In genomic region chr5:125487375-125488115, GRCm38 (mm10) we compare ENCODE assay signal across 10 mouse cellular contexts. TPM values are rescaled to one million over a fixed set of nuclear protein-coding genes. Genes with fewer than 3 reads are reported as not detected.
DNase-seq lines count a peak whose midpoint lies in the region; ATAC-seq and TF ChIP-seq lines count a peak whose summit lies in the region.
"Had no signal": no experiment of that assay in that cellular context is flagged by ENCODE, and none has a peak within 500 bp of the region (broad histone marks: within the 10 kb centered on the region; RNA-seq: fewer than 3 reads in every experiment).

No protein-coding gene starts in this region.

- TF ChIP-seq CTCF in gastrocnemius, adult 2 months (IDR thresholded peaks at IDR 0.05), result no peak

- H3K27me3 ChIP-seq in neural tube, embryonic 11.5 days (ENCODE audit: control insufficient read depth, insufficient read depth, low read length), result no peaks in the 10 kb centered on the region
- H3K27me3 ChIP-seq in forebrain, embryonic 11.5 days (ENCODE audit: control insufficient read depth, insufficient read depth, low read length), result no peaks in the 10 kb centered on the region
- no peaks in the 10 kb centered on the region for H3K27me3 ChIP-seq in kidney, embryonic 15.5 days
- H3K27me3 ChIP-seq in splenic B cell, adult 2 months (ENCODE audit: control insufficient read depth, insufficient read depth, low read length, poor library complexity, severe bottlenecking), result no peaks in the 10 kb centered on the region
- H3K27me3 ChIP-seq: liver, embryonic 15.5 days had no signal

- H3K9ac ChIP-seq in neural tube, embryonic 11.5 days (ENCODE audit: low read length), result no peak overlapping the region
- H3K9ac ChIP-seq in forebrain, embryonic 11.5 days (ENCODE audit: low read length), result no peak overlapping the region
- H3K9ac ChIP-seq in kidney, embryonic 15.5 days, result no peak overlapping the region
- H3K9ac ChIP-seq: liver, embryonic 15.5 days had no signal

- H3K4me1 ChIP-seq in neural tube, embryonic 11.5 days (ENCODE audit: control insufficient read depth, insufficient read depth, low read length), result no peaks in the 10 kb centered on the region
- no peaks in the 10 kb centered on the region for H3K4me1 ChIP-seq in forebrain, embryonic 11.5 days (replicated peaks; ENCODE audit: control insufficient read depth, insufficient read depth, low read length)
- peaks cover 20% of the 10 kb centered on the region for H3K4me1 ChIP-seq in kidney, embryonic 15.5 days

- H3K4me2 ChIP-seq in neural tube, embryonic 11.5 days (ENCODE audit: low read depth), result no peak overlapping the region
- H3K4me2 ChIP-seq in forebrain, embryonic 11.5 days (ENCODE audit: low read depth, low read length, severe bottlenecking), result no peak overlapping the region
- H3K4me2 ChIP-seq in kidney, embryonic 15.5 days, result peak overlapping the region; percentile 8
- H3K4me2 ChIP-seq: liver, embryonic 15.5 days had no signal

- peak; percentile 48; the same call in 1 of the 2 replicates for ATAC-seq in neural tube, embryonic 11.5 days (ENCODE audit: insufficient read depth, low FRiP score, low TSS enrichment)
- ATAC-seq in forebrain, embryonic 11.5 days (replicated peaks; ENCODE audit: low FRiP score), result 0 out of 2 replicates have a peak, but pooled peaks have one; percentile 33
- peak; percentile 95 for ATAC-seq in kidney, embryonic 15.5 days (replicated peaks; ENCODE audit: low FRiP score)
- ATAC-seq: inflammation-experienced regulatory T-cells, adult 6 months had no signal

- intact Hi-C loops in left cerebral cortex, postnatal 36 days (cut with DNase I), result no loop called here
- intact Hi-C loops in gastrocnemius, adult 2 months (cut with DNase I), result no loop called here

- H3K4me3 ChIP-seq in neural tube, embryonic 11.5 days (ENCODE audit: low read depth, low read length), result no peak overlapping the region
- no peak overlapping the region for H3K4me3 ChIP-seq in forebrain, embryonic 11.5 days (ENCODE audit: low read depth, low read length)
- H3K4me3 ChIP-seq in kidney, embryonic 15.5 days (replicated peaks), result no peak overlapping the region
- no peak overlapping the region for H3K4me3 ChIP-seq in gastrocnemius, adult 2 months
- H3K4me3 ChIP-seq: liver, embryonic 15.5 days had no signal

- WGBS in neural tube, embryonic 11.5 days, result 65% methylated on average over 11 of the region's 11 CpGs
- WGBS in forebrain, embryonic 11.5 days, result 67% methylated on average over 11 of the region's 11 CpGs
- WGBS in kidney, embryonic 15.5 days, result 37% methylated on average over 11 of the region's 11 CpGs

- DNase-seq in neural tube, embryonic 11.5 days (ENCODE audit: low spot score), result peak; percentile 57
- DNase-seq in neural tube, embryonic 10.5 days (ENCODE audit: extremely low spot score, low spot score), result no peak
- no peak for DNase-seq in forebrain, embryonic 11.5 days (ENCODE audit: low spot score)
- DNase-seq in splenic B cell, adult 2 months (ENCODE audit: low read depth, low spot score), result peak; percentile 23
- no peak for DNase-seq in left cerebral cortex, postnatal 36 days (ENCODE audit: low spot score in 2 of 2)
- no peak for DNase-seq in gastrocnemius, adult 2 months
- no peak for DNase-seq in right cerebral cortex, postnatal 10 days (ENCODE audit: low spot score in 2 of 2)

- H3K36me3 ChIP-seq in neural tube, embryonic 11.5 days (ENCODE audit: control insufficient read depth, insufficient read depth, low read length), result peaks cover 6% of the 10 kb centered on the region
- H3K36me3 ChIP-seq in forebrain, embryonic 11.5 days (ENCODE audit: control insufficient read depth, insufficient read depth, low read length), result peaks cover 7% of the 10 kb centered on the region; the same call in 1 of the 2 replicates
- H3K36me3 ChIP-seq in kidney, embryonic 15.5 days, result peaks cover 55% of the 10 kb centered on the region
- peaks cover 3% of the 10 kb centered on the region for H3K36me3 ChIP-seq in splenic B cell, adult 2 months (ENCODE audit: control insufficient read depth, insufficient read depth, low read length, poor library complexity, severe bottlenecking)

- peak overlapping the region; percentile 70 for H3K27ac ChIP-seq in neural tube, embryonic 11.5 days (ENCODE audit: low read depth, low read length)
- peak overlapping the region; percentile 32; the same call in 1 of the 2 replicates for H3K27ac ChIP-seq in forebrain, embryonic 11.5 days (ENCODE audit: low read depth, low read length)
- peak overlapping the region; percentile 85 for H3K27ac ChIP-seq in kidney, embryonic 15.5 days
- H3K27ac ChIP-seq in gastrocnemius, adult 2 months, result no peak overlapping the region
- H3K27ac ChIP-seq: liver, embryonic 15.5 days had no signal

- no peaks in the 10 kb centered on the region for H3K9me3 ChIP-seq in neural tube, embryonic 11.5 days (ENCODE audit: control insufficient read depth, low read length)
- no peaks in the 10 kb centered on the region for H3K9me3 ChIP-seq in forebrain, embryonic 11.5 days (ENCODE audit: control insufficient read depth, low read length)
- no peaks in the 10 kb centered on the region for H3K9me3 ChIP-seq in kidney, embryonic 15.5 days (replicated peaks)
- H3K9me3 ChIP-seq: liver, embryonic 15.5 days had no signal

RNA-seq across cellular contexts. Expression of gene Aacs, which starts 11.9 kb away (rescaled TPM):
- polyA plus RNA-seq in neural tube, embryonic 11.5 days (2014; fragmentation: Nextera tagmentation; extraction: Ambion mirVana), result 50.3 and 65.1 TPM in 2 replicates
- 55.4 and 56.6 TPM in 2 replicates for polyA plus RNA-seq in forebrain, embryonic 11.5 days (2014; fragmentation: Nextera tagmentation; extraction: Ambion mirVana)
- polyA plus RNA-seq in kidney, embryonic 15.5 days (2015; fragmentation: Nextera tagmentation; extraction: Ambion mirVana), result 36.0 and 40.7 TPM in 2 replicates
- total RNA-seq in left cerebral cortex, postnatal 36 days (2021), result 10 to 100 TPM; 41.0 to 51.2 TPM
- total RNA-seq in gastrocnemius, adult 2 months (2021), result 1 to 10 TPM; 2.8 to 3.3 TPM

RNA-seq across cellular contexts. Expression of gene Tmem132b, which starts 44.0 kb away (rescaled TPM):
- polyA plus RNA-seq in neural tube, embryonic 11.5 days (2014; fragmentation: Nextera tagmentation; extraction: Ambion mirVana), result 1.4 and 1.5 TPM in 2 replicates
- 0.67 and 1.0 TPM in 2 replicates for polyA plus RNA-seq in forebrain, embryonic 11.5 days (2014; fragmentation: Nextera tagmentation; extraction: Ambion mirVana)
- polyA plus RNA-seq in kidney, embryonic 15.5 days (2015; fragmentation: Nextera tagmentation; extraction: Ambion mirVana), result 0.32 and 0.36 TPM in 2 replicates
- total RNA-seq in left cerebral cortex, postnatal 36 days (2021), result 100 to 1,000 TPM; 140 to 144 TPM
- under 1 TPM; 0.20 to 0.56 TPM for total RNA-seq in gastrocnemius, adult 2 months (2021)
- polyA plus RNA-seq: inflammation-experienced regulatory T-cells, adult 6 months; liver, embryonic 15.5 days had no signal

RNA-seq across cellular contexts. Expression of gene Bri3bp, which starts 46.2 kb away (rescaled TPM):
- polyA plus RNA-seq in neural tube, embryonic 11.5 days (2014; fragmentation: Nextera tagmentation; extraction: Ambion mirVana), result 33.7 and 38.0 TPM in 2 replicates
- 44.1 TPM in 2 replicates for polyA plus RNA-seq in forebrain, embryonic 11.5 days (2014; fragmentation: Nextera tagmentation; extraction: Ambion mirVana)
- 41.5 and 42.0 TPM in 2 replicates for polyA plus RNA-seq in kidney, embryonic 15.5 days (2015; fragmentation: Nextera tagmentation; extraction: Ambion mirVana)
- total RNA-seq in left cerebral cortex, postnatal 36 days (2021), result 100 to 1,000 TPM in 1 of 2 experiments, 10 to 100 TPM in 1; 91.6 to 102 TPM
- total RNA-seq in gastrocnemius, adult 2 months (2021), result 1 to 10 TPM; 2.5 to 3.9 TPM

RNA-seq across cellular contexts. Expression of gene Dhx37, which starts 53.6 kb away (rescaled TPM):
- polyA plus RNA-seq in neural tube, embryonic 11.5 days (2014; fragmentation: Nextera tagmentation; extraction: Ambion mirVana), result 11.1 and 13.4 TPM in 2 replicates
- polyA plus RNA-seq in forebrain, embryonic 11.5 days (2014; fragmentation: Nextera tagmentation; extraction: Ambion mirVana), result 15.7 and 16.4 TPM in 2 replicates
- 13.3 and 15.6 TPM in 2 replicates for polyA plus RNA-seq in kidney, embryonic 15.5 days (2015; fragmentation: Nextera tagmentation; extraction: Ambion mirVana)
- total RNA-seq in left cerebral cortex, postnatal 36 days (2021), result 10 to 100 TPM; 11.2 to 11.7 TPM
- total RNA-seq in gastrocnemius, adult 2 months (2021), result 1 to 10 TPM; 4.3 to 4.4 TPM

Comparison
In these comparisons a context has a peak if more than half of its experiments do, and no peak if none do; other contexts are left out.
1. DNase-seq: peak in neural tube, embryonic 11.5 days (single experiment) and splenic B cell, adult 2 months (single experiment); none in neural tube, embryonic 10.5 days (single experiment), forebrain, embryonic 11.5 days (single experiment), left cerebral cortex, postnatal 36 days (0 of 2), gastrocnemius, adult 2 months (single experiment) and right cerebral cortex, postnatal 10 days (0 of 2).
2. ATAC-seq: peak in every context shown above with its lines; median percentile 95 in kidney, embryonic 15.5 days; 48 in neural tube, embryonic 11.5 days; 33 in forebrain, embryonic 11.5 days.